Mouse (Mus musculus) heart, embryonic 13.5 days (tissue): ENCODE results near the gene Olfr1134. TPM values are rescaled to one million over a fixed set of nuclear protein-coding genes. Genes with fewer than 3 reads are reported as not detected.
"Not testable (repeated sequence)": the region's sequence is repeated elsewhere in the genome, so short reads cannot be mapped to it uniquely, and the experiment has no call there.

ENCODE experiments used
- ATAC-seq: fragments of 200-750 bp; cut with Nextera tagmentation; 2 replicates; pipeline ENCODE4 v1.8.0; 2017; ENCODE audit warnings: moderate TSS enrichment; ENCODE audit not compliant: insufficient number of reproducible peaks, low FRiP score, low TSS enrichment; ENCODE audit errors: extremely low read depth
- H3K27ac ChIP-seq: fragments of 300-500 bp; sonication (generic); replicated peaks from 2 replicates; pipeline ENCODE4 v1.5.1; 2015; ENCODE audit warnings: moderate library complexity, mild to moderate bottlenecking, inconsistent platforms
- H3K27me3 ChIP-seq: fragments of 300-500 bp; sonication (generic); replicated peaks from 2 replicates; pipeline ENCODE4 v1.6.1; 2015; ENCODE audit warnings: mild to moderate bottlenecking, inconsistent platforms
- H3K36me3 ChIP-seq: fragments of 300-500 bp; sonication (generic); 2 replicates; pipeline ENCODE4 v1.6.1; 2015; ENCODE audit warnings: mild to moderate bottlenecking, inconsistent platforms
- H3K4me1 ChIP-seq: fragments of 300-500 bp; sonication (generic); 2 replicates; pipeline ENCODE4 v1.6.1; 2015; ENCODE audit warnings: inconsistent platforms
- H3K4me2 ChIP-seq: fragments of 300-500 bp; sonication (generic); 2 replicates; pipeline ENCODE4 v1.6.1; 2015; ENCODE audit warnings: inconsistent platforms, mild to moderate bottlenecking, moderate library complexity
- H3K4me3 ChIP-seq: fragments of 300-500 bp; sonication (generic); 2 replicates; pipeline ENCODE4 v1.5.1; 2015; ENCODE audit warnings: moderate library complexity, mild to moderate bottlenecking, inconsistent platforms
- H3K9ac ChIP-seq: fragments of 300-500 bp; sonication (generic); 2 replicates; pipeline ENCODE4 v1.6.1; 2015; ENCODE audit warnings: inconsistent platforms, mild to moderate bottlenecking, moderate library complexity
- H3K9me3 ChIP-seq: fragments of 300-500 bp; sonication (generic); 2 replicates; pipeline ENCODE4 v1.6.1; 2016; ENCODE audit warnings: inconsistent platforms
- WGBS: fragments of 180-500 bp; shearing (Covaris S2); methylation state at CpG from one replicate; pipeline ENCODE4 v1.1.7; 2015; ENCODE audit warnings: mixed read lengths; 5-methylcytosine and 5-hydroxymethylcytosine counted together
- polyA plus RNA-seq: library from polyadenylated mRNA; unstranded; fragments of >200 nt; fragmentation: Nextera tagmentation; extraction: Ambion mirVana; gene quantifications from 2 replicates; pipeline ENCODE4 v1.2.1, GENCODE M21; 2015

Olfr1134 gene
- not detected in 2 replicates for polyA plus RNA-seq

DNA sequence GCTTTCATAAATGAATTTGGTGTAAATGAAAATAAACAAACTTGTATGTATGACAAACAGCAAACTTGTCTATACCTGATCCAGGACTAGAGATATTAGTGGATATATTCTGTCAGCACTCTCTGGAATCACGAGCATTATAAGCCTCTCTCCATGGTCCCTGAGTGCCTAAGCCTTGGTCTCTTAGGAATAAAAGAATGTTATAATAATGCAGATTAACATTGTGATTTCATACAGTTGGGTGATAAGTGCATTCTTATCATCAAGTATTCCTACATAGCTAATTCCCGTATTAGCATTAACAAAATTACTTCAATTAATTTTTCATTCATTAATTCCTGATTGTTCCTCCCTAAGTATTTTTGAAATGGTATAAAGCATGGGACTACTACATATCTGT, at the start of gene Olfr1134:
TSS of gene Olfr1134 (minus strand) at position 101 of the 400 bp plus-strand sequence.
- Histone ChIP-seq H3K27ac (no peak within 1 kb of the TSS), H3K4me3 (no peak within 1 kb of the TSS), H3K4me2 (no peak within 1 kb of the TSS), H3K36me3 (no peaks in the 10 kb centered on the region), H3K9me3 (no peaks in the 10 kb centered on the region), H3K4me1 (no peaks in the 10 kb centered on the region), H3K9ac (no peak within 1 kb of the TSS), H3K27me3 (no peaks in the 10 kb centered on the region)
- ATAC-seq: no peak
- WGBS: 73% methylated on average over 2 of the region's 2 CpGs

DNA sequence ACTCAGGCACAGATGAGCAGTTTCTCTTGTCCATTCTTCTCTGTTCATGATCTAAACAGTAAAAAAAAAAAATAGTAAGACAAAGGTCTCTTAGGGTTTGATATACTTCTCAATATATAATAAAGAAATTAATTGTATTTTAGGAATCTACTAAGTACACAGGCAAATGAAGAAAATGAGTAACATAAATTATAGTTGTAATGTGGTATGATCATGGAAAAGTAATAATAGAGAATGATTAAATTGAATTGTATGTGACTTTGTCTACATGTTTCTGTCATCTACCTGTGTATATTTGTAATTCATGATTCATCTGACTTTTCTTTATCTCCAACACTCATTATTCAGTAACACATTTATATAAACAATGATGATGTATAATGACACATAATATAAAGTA, 35.6 kb upstream of the Olfr1134 start, which contains the start of gene Olfr1136:
TSS of gene Olfr1136 (minus strand) at position 101 of the 400 bp plus-strand sequence.
- no peak for ATAC-seq
- Histone ChIP-seq H3K36me3 (no peaks in the 10 kb centered on the region), H3K9me3 (no peaks in the 10 kb centered on the region), H3K27ac (no peak within 1 kb of the TSS), H3K4me1 (no peaks in the 10 kb centered on the region), H3K4me2 (no peak within 1 kb of the TSS), H3K27me3 (no peaks in the 10 kb centered on the region), H3K9ac (no peak within 1 kb of the TSS), H3K4me3 (no peak within 1 kb of the TSS)

DNA sequence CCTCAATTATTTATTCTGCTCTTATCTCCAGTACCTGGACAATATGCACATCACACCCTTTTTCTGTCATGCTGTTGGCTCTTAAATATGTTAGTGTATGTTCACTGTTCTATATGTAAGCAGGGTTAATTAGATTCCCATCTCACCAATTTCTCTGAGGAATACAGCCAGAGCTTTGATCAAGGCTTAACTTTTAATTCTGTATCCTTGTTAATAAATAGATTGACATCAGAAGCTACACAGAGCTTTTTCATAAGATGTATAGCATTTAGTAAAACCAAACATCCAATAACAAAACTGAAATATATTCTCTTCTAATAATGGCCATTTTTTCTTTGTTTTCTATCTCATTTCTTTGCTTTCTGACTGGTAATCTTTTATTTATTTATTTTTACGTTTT, 15.3 kb upstream of the Olfr1134 start, which contains the start of gene Olfr1135:
TSS of gene Olfr1135 (minus strand) at position 101 of the 400 bp plus-strand sequence.
- Histone ChIP-seq H3K9ac (no peak within 1 kb of the TSS), H3K27ac (no peak within 1 kb of the TSS), H3K4me3 (no peak within 1 kb of the TSS), H3K36me3 (no peaks in the 10 kb centered on the region), H3K4me2 (no peak within 1 kb of the TSS), H3K4me1 (no peaks in the 10 kb centered on the region), H3K9me3 (no peaks in the 10 kb centered on the region), H3K27me3 (no peaks in the 10 kb centered on the region)
- WGBS: 9% methylated on average over 1 of the region's 1 CpGs
- ATAC-seq: no peak

DNA sequence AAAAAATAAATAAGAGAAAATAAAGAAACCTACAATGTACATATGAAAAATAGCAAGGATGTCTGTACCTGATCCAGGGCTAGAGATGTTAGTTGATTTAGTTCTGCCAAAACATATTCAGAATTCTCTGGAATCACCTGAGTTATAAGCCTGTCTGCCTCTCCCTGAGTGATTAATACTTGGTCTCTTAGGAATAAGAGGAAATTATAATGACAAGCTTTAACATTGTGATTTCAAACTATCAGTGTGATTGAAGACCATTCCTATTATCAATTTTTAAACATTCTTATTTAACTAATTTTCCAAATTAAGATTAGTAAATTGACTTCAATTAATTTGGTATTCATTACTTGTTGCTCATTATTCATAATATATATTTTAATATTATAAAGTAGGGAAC, 11.0 kb downstream of the Olfr1134 start, which contains the start of gene Olfr1133:
TSS of gene Olfr1133 (minus strand) at position 101 of the 400 bp plus-strand sequence.
- Histone ChIP-seq H3K4me2 (no peak within 1 kb of the TSS), H3K36me3 (no peaks in the 10 kb centered on the region), H3K9me3 (no peaks in the 10 kb centered on the region), H3K9ac (no peak within 1 kb of the TSS), H3K4me3 (no peak within 1 kb of the TSS), H3K27me3 (no peaks in the 10 kb centered on the region), H3K27ac (no peak within 1 kb of the TSS), H3K4me1 (no peaks in the 10 kb centered on the region)
- ATAC-seq: no peak

DNA sequence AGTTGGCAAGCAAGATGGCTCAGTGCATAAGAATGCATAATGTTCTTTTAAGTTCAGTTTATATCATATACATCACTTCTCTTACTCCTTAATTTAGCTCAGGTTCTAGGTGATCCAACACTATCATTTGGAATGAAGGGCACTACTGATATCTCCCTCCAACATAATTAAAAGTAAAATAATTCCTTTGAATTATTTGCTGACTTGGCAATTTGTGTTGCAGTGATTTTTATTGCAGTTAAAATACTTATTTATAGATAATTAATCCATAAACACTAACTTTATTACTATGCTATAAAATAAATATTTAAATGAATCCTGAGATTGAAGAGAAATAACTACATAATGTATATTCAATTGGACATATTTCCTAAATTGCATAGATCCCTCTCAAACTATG, 15.8 kb downstream of the Olfr1134 start:
- Histone ChIP-seq H3K4me1 (no peaks in the 10 kb centered on the region), H3K27ac (no peak overlapping the region), H3K36me3 (no peaks in the 10 kb centered on the region), H3K9ac (no peak overlapping the region), H3K27me3 (no peaks in the 10 kb centered on the region), H3K9me3 (no peaks in the 10 kb centered on the region), H3K4me2 (no peak overlapping the region), H3K4me3 (no peak overlapping the region)
- ATAC-seq: no peak

DNA sequence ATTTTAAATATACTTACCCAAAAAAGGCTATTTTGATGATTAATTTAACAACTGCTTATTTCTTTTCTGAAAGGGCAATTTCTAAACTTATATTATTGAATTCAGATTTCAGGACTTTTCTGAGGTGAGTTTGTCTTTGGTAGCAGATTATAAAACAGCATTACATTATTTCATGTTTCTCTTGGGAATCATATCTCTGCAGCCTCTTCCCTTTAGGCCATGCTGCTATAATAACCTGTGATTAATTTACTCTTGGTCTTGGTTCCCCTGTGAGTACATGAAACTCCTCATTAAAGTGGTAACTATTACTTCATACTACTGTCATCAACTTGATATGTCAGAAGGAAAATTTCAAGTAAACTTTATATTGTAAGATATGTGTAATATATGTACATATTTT, 20.8 kb downstream of the Olfr1134 start, which contains the start of gene Olfr1132:
TSS of gene Olfr1132 (minus strand) at position 101 of the 400 bp plus-strand sequence.
- H3K4me1 ChIP-seq: no peaks in the 10 kb centered on the region
- no peak for ATAC-seq
- no peaks in the 10 kb centered on the region for H3K9me3 ChIP-seq

DNA sequence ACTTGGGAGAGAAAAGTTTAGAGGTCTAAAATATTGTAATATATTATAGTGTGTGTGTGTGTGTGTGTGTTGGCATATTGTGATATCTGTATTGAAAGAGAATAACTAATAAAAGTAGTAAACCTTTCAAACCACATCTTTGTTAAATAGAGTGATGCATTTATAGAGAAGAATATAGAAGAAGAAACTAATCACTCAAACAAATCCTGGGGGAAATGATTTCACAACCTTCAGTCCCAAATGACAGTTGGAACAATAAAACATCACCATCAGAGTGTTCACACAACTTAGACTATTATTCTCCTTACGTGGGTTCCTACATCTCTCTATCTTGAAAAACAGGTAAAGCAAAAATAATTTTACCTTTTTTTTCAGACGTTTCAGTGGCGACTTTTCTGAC, 31.5 kb downstream of the Olfr1134 start, which contains the start of gene Olfr1131:
TSS of gene Olfr1131 (plus strand) at position 301 of the 400 bp plus-strand sequence.
- no peak within 1 kb of the TSS for H3K27ac ChIP-seq
- no peak within 1 kb of the TSS for H3K4me2 ChIP-seq
- no peaks in the 10 kb centered on the region for H3K9me3 ChIP-seq
- no peak within 1 kb of the TSS for H3K9ac ChIP-seq
- no peaks in the 10 kb centered on the region for H3K27me3 ChIP-seq
- H3K4me1 ChIP-seq: no peaks in the 10 kb centered on the region
- no peaks in the 10 kb centered on the region for H3K36me3 ChIP-seq
- no peak within 1 kb of the TSS for H3K4me3 ChIP-seq
- WGBS: 54% methylated on average over 3 of the region's 3 CpGs
- ATAC-seq: no peak

More for the DNA sequence above, 20.8 kb downstream of the Olfr1134 start, which contains the start of gene Olfr1132:
- H3K36me3 ChIP-seq: no peaks in the 10 kb centered on the region
- no peak within 1 kb of the TSS for H3K27ac ChIP-seq
- no peaks in the 10 kb centered on the region for H3K27me3 ChIP-seq
- no peak within 1 kb of the TSS for H3K4me2 ChIP-seq
- no peak within 1 kb of the TSS for H3K9ac ChIP-seq
- no peak within 1 kb of the TSS for H3K4me3 ChIP-seq

DNA sequence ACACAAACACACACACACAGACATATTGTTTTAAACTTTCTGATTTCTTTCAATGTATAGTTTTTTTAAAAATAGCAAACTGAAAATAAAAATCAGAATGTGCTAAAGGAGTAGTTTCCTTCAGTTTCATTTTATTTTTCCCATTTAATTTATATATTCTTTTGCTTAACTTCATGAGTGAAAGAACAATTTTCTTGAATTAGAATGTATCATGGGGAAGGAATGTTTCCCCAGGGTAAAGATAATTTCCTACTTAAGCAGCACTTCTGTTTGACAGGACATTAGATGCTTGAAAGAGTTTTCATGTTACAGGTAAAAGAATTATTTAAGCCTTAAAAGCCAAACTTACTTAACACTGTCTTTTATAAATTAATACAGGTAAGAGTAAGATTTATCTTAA, 52.3 kb downstream of the Olfr1134 start, which contains the start of gene Olfr1130:
TSS of gene Olfr1130 (plus strand) at position 301 of the 400 bp plus-strand sequence.
- H3K4me3 ChIP-seq, H3K27me3 ChIP-seq, H3K4me1 ChIP-seq, H3K36me3 ChIP-seq, H3K27ac ChIP-seq, H3K4me2 ChIP-seq, H3K9ac ChIP-seq, ATAC-seq, H3K9me3 ChIP-seq: not testable (repeated sequence)

Other genes with a start within 250 kb of the Olfr1134 start
- not detected in 2 replicates for gene Olfr1123, start 241.8 kb downstream of the Olfr1134 start, polyA plus RNA-seq
- gene Olfr1124, start 228.2 kb downstream of the Olfr1134 start, polyA plus RNA-seq: 0.05 and 0.08 TPM in 2 replicates
- not detected in 2 replicates for gene Olfr1126, start 204.5 kb downstream of the Olfr1134 start, polyA plus RNA-seq
- not detected in 2 replicates for gene Pramel7, start 161.4 kb downstream of the Olfr1134 start, polyA plus RNA-seq
- not detected in 2 replicates for gene Pramel6, start 151.9 kb downstream of the Olfr1134 start, polyA plus RNA-seq
- not detected in 2 replicates for gene Olfr153, start 126.7 kb downstream of the Olfr1134 start, polyA plus RNA-seq
- gene Olfr1128, start 112.9 kb downstream of the Olfr1134 start, polyA plus RNA-seq: not detected in 2 replicates
- not detected in 2 replicates for gene Olfr1129, start 84.6 kb downstream of the Olfr1134 start, polyA plus RNA-seq
- not detected in 2 replicates for gene Olfr1130, start 52.2 kb downstream of the Olfr1134 start, polyA plus RNA-seq
- gene Olfr1131, start 31.4 kb downstream of the Olfr1134 start, polyA plus RNA-seq: not detected in 2 replicates
- not detected in 2 replicates for gene Olfr1132, start 20.9 kb downstream of the Olfr1134 start, polyA plus RNA-seq
- gene Olfr1133, start 11.1 kb downstream of the Olfr1134 start, polyA plus RNA-seq: not detected in 2 replicates
- gene Olfr1135, start 15.2 kb upstream of the Olfr1134 start, polyA plus RNA-seq: not detected in 2 replicates
- not detected in 2 replicates for gene Olfr1136, start 35.5 kb upstream of the Olfr1134 start, polyA plus RNA-seq
- gene Olfr1137, start 54.7 kb upstream of the Olfr1134 start, polyA plus RNA-seq: not detected in 2 replicates
- gene Olfr1138, start 81.5 kb upstream of the Olfr1134 start, polyA plus RNA-seq: not detected in 2 replicates
- gene Olfr1140, start 85.3 kb upstream of the Olfr1134 start, polyA plus RNA-seq: not detected in 2 replicates
- not detected in 2 replicates for gene Olfr1141, start 95.5 kb upstream of the Olfr1134 start, polyA plus RNA-seq
- not detected in 2 replicates for gene Olfr152, start 121.0 kb upstream of the Olfr1134 start, polyA plus RNA-seq
- not detected in 2 replicates for gene Olfr1143, start 142.1 kb upstream of the Olfr1134 start, polyA plus RNA-seq
- not detected in 2 replicates for gene Olfr1145, start 151.4 kb upstream of the Olfr1134 start, polyA plus RNA-seq
- not detected in 2 replicates for gene Olfr1148, start 172.1 kb upstream of the Olfr1134 start, polyA plus RNA-seq
- not detected in 2 replicates for gene Olfr1150-ps1, start 185.5 kb upstream of the Olfr1134 start, polyA plus RNA-seq
- not detected in 2 replicates for gene Olfr1151, start 197.4 kb upstream of the Olfr1134 start, polyA plus RNA-seq
- gene Olfr1152, start 208.0 kb upstream of the Olfr1134 start, polyA plus RNA-seq: not detected in 2 replicates
- gene Olfr1153, start 236.5 kb upstream of the Olfr1134 start, polyA plus RNA-seq: not detected in 2 replicates
- gene Olfr1154, start 246.7 kb upstream of the Olfr1134 start, polyA plus RNA-seq: not detected in 2 replicates